Mouse (Mus musculus) MEL (cell line): ENCODE results near the gene Rftn1. TPM values are rescaled to one million over a fixed set of nuclear protein-coding genes. Genes with fewer than 3 reads are reported as not detected.

Source experiments
- DNase-seq: peaks from one replicate; pipeline ENCODE4 v3.0.0; 2011; ENCODE audit warnings: low read depth, low spot score
- H3K27ac ChIP-seq: 2 replicates; pipeline ENCODE4 v1.5.1; 2012; ENCODE audit warnings: low read depth, mild to moderate bottlenecking, control low read depth, low read length, moderate library complexity; ENCODE audit not compliant: control insufficient read depth
- H3K27me3 ChIP-seq, 2 experiments: fragments of 150-350 bp in 1 of 2; sonication (generic) in 1 of 2; 2 replicates each; pipeline ENCODE4 v1.6.1; 2012; ENCODE audit warnings: low read length in 2 of 2, mild to moderate bottlenecking in 2 of 2, improper control_type of control experiment in 1 of 2, moderate library complexity in 1 of 2; ENCODE audit not compliant: insufficient read depth in 2 of 2, control insufficient read depth in 1 of 2
- H3K36me3 ChIP-seq, 2 experiments: 2 replicates each; pipeline ENCODE4 v1.6.1; 2012 to 2014; ENCODE audit warnings: low read length in 2 of 2, improper control_type of control experiment in 1 of 2, inconsistent platforms in 1 of 2, mild to moderate bottlenecking in 1 of 2; ENCODE audit not compliant: insufficient read depth in 2 of 2, control insufficient read depth in 1 of 2
- H3K4me1 ChIP-seq, 2 experiments: fragments of 150-350 bp in 1 of 2; sonication (generic) in 1 of 2; 2 replicates each; pipeline ENCODE4 v1.6.1; 2012; ENCODE audit warnings: low read length in 2 of 2, improper control_type of control experiment in 1 of 2, mild to moderate bottlenecking in 1 of 2; ENCODE audit not compliant: insufficient read depth in 2 of 2, control insufficient read depth in 1 of 2
- H3K4me3 ChIP-seq, 2 experiments: fragments of 150-350 bp in 1 of 2; sonication (generic) in 1 of 2; 2 replicates each; pipeline ENCODE4 v1.5.1; 2012; ENCODE audit warnings: low read depth in 2 of 2, low read length in 2 of 2, mild to moderate bottlenecking in 2 of 2, moderate library complexity in 2 of 2, control low read depth in 1 of 2, improper control_type of control experiment in 1 of 2; ENCODE audit not compliant: control insufficient read depth in 1 of 2, insufficient read depth in 1 of 2
- H3K79me2 ChIP-seq: 2 replicates; pipeline ENCODE4 v1.6.1; 2012; ENCODE audit warnings: mild to moderate bottlenecking, low read length, moderate library complexity; ENCODE audit not compliant: control insufficient read depth, poor library complexity, insufficient read depth
- H3K9ac ChIP-seq: 2 replicates; pipeline ENCODE4 v1.6.1; 2012; ENCODE audit warnings: low read depth, mild to moderate bottlenecking, control low read depth, low read length, moderate library complexity; ENCODE audit not compliant: control insufficient read depth, poor library complexity, severe bottlenecking
- H3K9me3 ChIP-seq: fragments of 150-350 bp; sonication (generic); replicated peaks from 2 replicates; pipeline ENCODE4 v1.6.1; 2012; ENCODE audit warnings: mild to moderate bottlenecking, low read length, improper control_type of control experiment, moderate library complexity; ENCODE audit not compliant: insufficient read depth
- BHLHE40 ChIP-seq: IDR thresholded peaks from 2 replicates; pipeline ENCODE4 v1.6.1; 2012; ENCODE audit warnings: low read depth, mild to moderate bottlenecking, inconsistent platforms, low read length, improper control_type of control experiment, borderline replicate concordance
- CHD1 ChIP-seq: IDR thresholded peaks from 2 replicates; pipeline ENCODE4 v1.6.1; 2012; ENCODE audit warnings: low read depth, mild to moderate bottlenecking, inconsistent platforms, low read length, improper control_type of control experiment
- CHD2 ChIP-seq: IDR thresholded peaks from 2 replicates; pipeline ENCODE4 v1.6.1; 2011; ENCODE audit warnings: low read length, improper control_type of control experiment
- CTCF ChIP-seq, 3 experiments: IDR thresholded peaks in 2 of 3; conservative IDR thresholded peaks in 1 of 3; 2 replicates each; pipeline ENCODE4 v1.5.1; 2011 to 2012; ENCODE audit warnings: low read length in 3 of 3, low read depth in 2 of 3, mild to moderate bottlenecking in 2 of 3, improper control_type of control experiment in 1 of 3, inconsistent platforms in 1 of 3, mixed read lengths in 1 of 3, moderate library complexity in 1 of 3; ENCODE audit not compliant: control insufficient read depth in 1 of 3, insufficient read depth in 1 of 3, poor library complexity in 1 of 3, severe bottlenecking in 1 of 3
- E2F4 ChIP-seq: IDR thresholded peaks from 2 replicates; pipeline ENCODE4 v1.6.1; 2011; ENCODE audit warnings: low read depth, low read length, improper control_type of control experiment, borderline replicate concordance
- ELF1 ChIP-seq: IDR thresholded peaks from 2 replicates; pipeline ENCODE4 v1.6.1; 2014; ENCODE audit warnings: low read depth, mild to moderate bottlenecking, inconsistent platforms, low read length, improper control_type of control experiment, moderate library complexity
- EP300 ChIP-seq, 2 experiments: IDR thresholded peaks; 2 replicates each; pipeline ENCODE4 v1.6.1; 2011; ENCODE audit warnings: improper control_type of control experiment in 2 of 2, low read length in 2 of 2, low read depth in 1 of 2, mild to moderate bottlenecking in 1 of 2
- ETS1 ChIP-seq: IDR thresholded peaks from 2 replicates; pipeline ENCODE4 v1.6.1; 2012; ENCODE audit warnings: low read depth, mild to moderate bottlenecking, inconsistent platforms, low read length, improper control_type of control experiment, moderate library complexity
- HCFC1 ChIP-seq: IDR thresholded peaks from 2 replicates; pipeline ENCODE4 v1.6.1; 2012; ENCODE audit warnings: low read depth, mild to moderate bottlenecking, inconsistent platforms, low read length, improper control_type of control experiment, moderate library complexity
- MAFK ChIP-seq: IDR thresholded peaks from 2 replicates; pipeline ENCODE4 v1.6.1; 2011; ENCODE audit warnings: low read depth, mild to moderate bottlenecking, low read length, improper control_type of control experiment, borderline replicate concordance
- MAX ChIP-seq: IDR thresholded peaks from 2 replicates; pipeline ENCODE4 v1.6.1; 2011; ENCODE audit warnings: low read length, improper control_type of control experiment
- MAZ ChIP-seq: IDR thresholded peaks from 2 replicates; pipeline ENCODE4 v1.6.1; 2012; ENCODE audit warnings: low read depth, mild to moderate bottlenecking, inconsistent platforms, low read length, improper control_type of control experiment
- MEF2A ChIP-seq: IDR thresholded peaks from 2 replicates; pipeline ENCODE4 v1.6.1; 2014; ENCODE audit warnings: low read depth, mild to moderate bottlenecking, inconsistent platforms, low read length, improper control_type of control experiment; ENCODE audit not compliant: poor library complexity, insufficient replicate concordance, severe bottlenecking; ENCODE audit errors: extremely low read depth
- MYB ChIP-seq: IDR thresholded peaks from 2 replicates; pipeline ENCODE4 v1.6.1; 2011; ENCODE audit warnings: mild to moderate bottlenecking, low read depth, low read length, improper control_type of control experiment
- MYC ChIP-seq: IDR thresholded peaks from 2 replicates; pipeline ENCODE4 v1.6.1; 2011; ENCODE audit warnings: low read depth, mild to moderate bottlenecking, low read length, improper control_type of control experiment, moderate library complexity
- NRF1 ChIP-seq: IDR thresholded peaks from 2 replicates; pipeline ENCODE4 v1.6.1; 2014; ENCODE audit warnings: low read depth, mild to moderate bottlenecking, inconsistent platforms, low read length, improper control_type of control experiment, moderate library complexity; ENCODE audit not compliant: poor library complexity, insufficient read depth, severe bottlenecking
- POLR2AphosphoS2 ChIP-seq: IDR thresholded peaks from 2 replicates; pipeline ENCODE4 v1.6.1; 2011; ENCODE audit warnings: low read length, improper control_type of control experiment
- RAD21 ChIP-seq: IDR thresholded peaks from 2 replicates; pipeline ENCODE4 v1.6.1; 2011; ENCODE audit warnings: mild to moderate bottlenecking, low read depth, low read length, improper control_type of control experiment
- RCOR1 ChIP-seq: IDR thresholded peaks from 2 replicates; pipeline ENCODE4 v1.6.1; 2012; ENCODE audit warnings: low read depth, mild to moderate bottlenecking, inconsistent platforms, low read length, improper control_type of control experiment
- SIN3A ChIP-seq: IDR thresholded peaks from 2 replicates; pipeline ENCODE4 v1.6.1; 2012; ENCODE audit warnings: low read length, improper control_type of control experiment, inconsistent platforms
- SMC3 ChIP-seq: IDR thresholded peaks from 2 replicates; pipeline ENCODE4 v1.6.1; 2011; ENCODE audit warnings: low read depth, low read length, improper control_type of control experiment
- TAL1 ChIP-seq: IDR thresholded peaks from 2 replicates; pipeline ENCODE4 v1.6.1; 2012; ENCODE audit warnings: mild to moderate bottlenecking, inconsistent platforms, low read length, moderate library complexity, mixed read lengths
- TBP ChIP-seq: IDR thresholded peaks from 2 replicates; pipeline ENCODE4 v1.8.0; 2011; ENCODE audit warnings: low read depth, low read length, improper control_type of control experiment
- TCF12 ChIP-seq: IDR thresholded peaks from 2 replicates; pipeline ENCODE4 v1.6.1; 2014; ENCODE audit warnings: low read depth, mild to moderate bottlenecking, inconsistent platforms, low read length, improper control_type of control experiment, moderate library complexity
- UBTF ChIP-seq: IDR thresholded peaks from 2 replicates; pipeline ENCODE4 v1.6.1; 2012; ENCODE audit warnings: low read depth, mild to moderate bottlenecking, inconsistent platforms, low read length, improper control_type of control experiment, moderate library complexity, borderline replicate concordance; ENCODE audit not compliant: insufficient read depth
- USF1 ChIP-seq: IDR thresholded peaks from 2 replicates; pipeline ENCODE4 v1.6.1; 2014; ENCODE audit warnings: low read depth, mild to moderate bottlenecking, inconsistent platforms, low read length, improper control_type of control experiment, moderate library complexity
- USF2 ChIP-seq, 2 experiments: IDR thresholded peaks; 2 replicates each; pipeline ENCODE4 v1.6.1; 2011 to 2012; ENCODE audit warnings: improper control_type of control experiment in 2 of 2, low read length in 2 of 2, borderline replicate concordance in 1 of 2, inconsistent platforms in 1 of 2, low read depth in 1 of 2, mild to moderate bottlenecking in 1 of 2; ENCODE audit not compliant: insufficient read depth in 1 of 2
- ZMIZ1 ChIP-seq: IDR thresholded peaks from 2 replicates; pipeline ENCODE4 v1.6.1; 2012; ENCODE audit warnings: low read depth, mild to moderate bottlenecking, inconsistent platforms, low read length, improper control_type of control experiment, moderate library complexity
- ZNF384 ChIP-seq: IDR thresholded peaks from 2 replicates; pipeline ENCODE4 v1.6.1; 2012; ENCODE audit warnings: low read depth, mild to moderate bottlenecking, inconsistent platforms, low read length, improper control_type of control experiment
- polyA plus RNA-seq, 2 experiments: library from polyadenylated mRNA; stranded (reverse) in 1 of 2; unstranded in 1 of 2; fragments of >175 nt in 1 of 2; fragments of >200 nt in 1 of 2; gene quantifications; 2 replicates each; pipeline versions ENCODE4 v1.2.1 to v1.2.4; 2012; ENCODE audit warnings: low replicate concordance in 2 of 2, low read depth in 1 of 2; ENCODE audit not compliant: insufficient read length in 2 of 2, insufficient read depth in 1 of 2, missing spikeins in 1 of 2
- total RNA-seq: library from RNA; depleted of rRNA; stranded (reverse); fragments of 300-350 nt; gene quantifications from 2 replicates; pipeline ENCODE4 v1.2.3, GENCODE M21; 2012

The Rftn1 gene
- total and polyA plus RNA-seq, 3 experiments = 70.2 to 76.1 TPM; not detected in 1

- no peak overlapping the region; a peak in 1 of 4 replicates for H3K4me3 ChIP-seq
Observed at GRCm38 (mm10) chr17:50191318-50191957, 964 bp upstream of the Rftn1 start.

GRCm38 (mm10) chr17:50189381-50190012 lies 977 bp downstream of the Rftn1 start:
- Histone ChIP-seq H3K27ac (peak overlapping the region; percentile 74), H3K79me2 (peaks cover 50% of the 10 kb centered on the region), H3K36me3 (peaks cover 7% of the 10 kb centered on the region in 2 experiments), H3K9me3 (no peaks in the 10 kb centered on the region), H3K4me1 (peaks cover 7 to 18% of the 10 kb centered on the region in 2 experiments), H3K9ac (peak overlapping the region; percentile 83), H3K4me3 (peak overlapping the region; percentile 74 to 87), H3K27me3 (no peaks in the 10 kb centered on the region)
- DNase-seq = peak; percentile 89
- peak; percentile 48 to 78 (median 69); a peak in 5 of 6 replicates for TF ChIP-seq CTCF (IDR thresholded peaks at IDR 0.05 in 2 of 3, conservative IDR thresholded peaks at IDR 0.05 in 1 of 3; ENCODE audit: control insufficient read depth in 1 of 3, insufficient read depth in 1 of 3, low read depth in 2 of 3, low read length in 3 of 3, poor library complexity in 1 of 3, severe bottlenecking in 1 of 3)
- no peak for TF ChIP-seq RCOR1
- no peak for TF ChIP-seq USF2 (IDR thresholded peaks at IDR 0.05; ENCODE audit: borderline replicate concordance in 1 of 2, insufficient read depth in 1 of 2, low read depth in 1 of 2, low read length in 2 of 2)
- TF ChIP-seq RAD21 = peak; percentile 31
- TF ChIP-seq E2F4 = no peak
- no peak for TF ChIP-seq TAL1
- TF ChIP-seq NRF1 = peak; percentile 85
- no peak for TF ChIP-seq MYB
- 0 out of 2 replicates have a peak, but pooled peaks have one; percentile 13 for TF ChIP-seq ETS1
- no peak for TF ChIP-seq MAFK
- TF ChIP-seq TBP = peak; percentile 63; the same call in 1 of the 2 replicates
- no peak for TF ChIP-seq USF1
- 0 out of 2 replicates have a peak, but pooled peaks have one; percentile 7 for TF ChIP-seq ELF1
- peak; percentile 74; the same call in 1 of the 2 replicates for TF ChIP-seq CHD1
- peak; percentile 49 for TF ChIP-seq MAX
- no peak for TF ChIP-seq HCFC1
- peak; percentile 62; the same call in 1 of the 2 replicates for TF ChIP-seq POLR2AphosphoS2
- peak; percentile 31; the same call in 1 of the 2 replicates for TF ChIP-seq TCF12
- TF ChIP-seq SIN3A = peak; percentile 64
- no peak for TF ChIP-seq BHLHE40
- TF ChIP-seq MEF2A = no peak
- no peak for TF ChIP-seq EP300 (IDR thresholded peaks at IDR 0.05; ENCODE audit: low read depth in 1 of 2, low read length in 2 of 2)
- no peak for TF ChIP-seq CHD2
- peak; percentile 56 for TF ChIP-seq SMC3
- TF ChIP-seq UBTF = no peak
- peak; percentile 81 for TF ChIP-seq MYC
- no peak for TF ChIP-seq MAZ
- peak; percentile 78; the same call in 1 of the 2 replicates for TF ChIP-seq ZMIZ1

More at GRCm38 (mm10) chr17:50191318-50191957, 964 bp upstream of the Rftn1 start:
- peaks cover 12 to 26% of the 10 kb centered on the region in 2 experiments for H3K4me1 ChIP-seq
- peaks cover 4 to 13% of the 10 kb centered on the region in 2 experiments; a peak in 3 of 4 replicates for H3K36me3 ChIP-seq
- DNase-seq = no peak
- H3K27me3 ChIP-seq = no peaks in the 10 kb centered on the region
- no peaks in the 10 kb centered on the region for H3K9me3 ChIP-seq
- H3K9ac ChIP-seq = peak overlapping the region; percentile 83; the same call in 1 of the 2 replicates
- TF ChIP-seq ZNF384 = no peak
- peaks cover 37% of the 10 kb centered on the region for H3K79me2 ChIP-seq
- no peak overlapping the region for H3K27ac ChIP-seq
